Mouse (Mus musculus): ENCODE data around the gene Mocs1. TPM values are rescaled to one million over a fixed set of nuclear protein-coding genes. Genes with fewer than 3 reads are reported as not detected.
A peak's percentile ranks its signal among the peaks of the same experiment; 100 is the strongest.

Gene Mocs1
- polyA plus RNA-seq, 1 experiment, result 9.9 TPM

GRCm38 (mm10) chr17:49456334-49456733 lies 28.2 kb downstream of the Mocs1 start:
- no peak for DNase-seq (ENCODE audit: low read depth)
- TF ChIP-seq POLR2A (IDR thresholded peaks at IDR 0.05; ENCODE audit: borderline replicate concordance, extremely low read depth, insufficient read depth, insufficient read length, poor library complexity, severe bottlenecking) (no peak), CTCF (IDR thresholded peaks at IDR 0.05; ENCODE audit: borderline replicate concordance, extremely low read depth, insufficient read depth, insufficient read length) (no peak)

- TF ChIP-seq CTCF (IDR thresholded peaks at IDR 0.05; ENCODE audit: borderline replicate concordance, extremely low read depth, insufficient read depth, insufficient read length) (no peak), POLR2A (IDR thresholded peaks at IDR 0.05; ENCODE audit: borderline replicate concordance, extremely low read depth, insufficient read depth, insufficient read length, poor library complexity, severe bottlenecking) (no peak)
- no peak for DNase-seq (ENCODE audit: low read depth)
Measured at GRCm38 (mm10) chr17:49457833-49458232, 29.7 kb downstream of the Mocs1 start.

DNA sequence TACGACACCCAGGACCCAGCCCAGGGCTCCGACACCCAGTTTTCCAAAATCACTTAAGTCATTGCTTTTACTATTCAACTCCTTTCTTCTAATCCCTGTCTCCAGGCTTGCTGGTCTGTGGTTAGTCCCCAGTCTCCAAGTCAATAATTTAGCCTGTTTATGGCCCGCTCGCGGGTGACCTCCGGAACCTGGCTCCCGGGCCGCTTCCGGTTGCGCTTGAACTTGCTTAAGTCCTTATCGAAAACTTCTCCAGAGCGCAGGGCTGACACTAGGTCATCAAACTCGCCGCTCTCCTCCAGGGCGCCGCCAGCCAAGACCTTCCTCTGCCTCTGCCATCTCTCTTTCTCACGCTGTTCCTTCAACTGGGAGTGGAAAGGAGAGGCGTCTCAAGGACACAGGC lies 30.2 kb downstream of the Mocs1 start:
- DNase-seq (ENCODE audit: low read depth), result no peak

GRCm38 (mm10) chr17:49464884-49465283 lies 36.7 kb downstream of the Mocs1 start:
- no peak for DNase-seq (ENCODE audit: low read depth)
- TF ChIP-seq POLR2A (IDR thresholded peaks at IDR 0.05; ENCODE audit: borderline replicate concordance, extremely low read depth, insufficient read depth, insufficient read length, poor library complexity, severe bottlenecking) (no peak), CTCF (IDR thresholded peaks at IDR 0.05; ENCODE audit: borderline replicate concordance, extremely low read depth, insufficient read depth, insufficient read length) (no peak)

More for the DNA sequence above, 30.2 kb downstream of the Mocs1 start:
- TF ChIP-seq CTCF (IDR thresholded peaks at IDR 0.05; ENCODE audit: borderline replicate concordance, extremely low read depth, insufficient read depth, insufficient read length) (no peak), POLR2A (IDR thresholded peaks at IDR 0.05; ENCODE audit: borderline replicate concordance, extremely low read depth, insufficient read depth, insufficient read length, poor library complexity, severe bottlenecking) (no peak)

DNA sequence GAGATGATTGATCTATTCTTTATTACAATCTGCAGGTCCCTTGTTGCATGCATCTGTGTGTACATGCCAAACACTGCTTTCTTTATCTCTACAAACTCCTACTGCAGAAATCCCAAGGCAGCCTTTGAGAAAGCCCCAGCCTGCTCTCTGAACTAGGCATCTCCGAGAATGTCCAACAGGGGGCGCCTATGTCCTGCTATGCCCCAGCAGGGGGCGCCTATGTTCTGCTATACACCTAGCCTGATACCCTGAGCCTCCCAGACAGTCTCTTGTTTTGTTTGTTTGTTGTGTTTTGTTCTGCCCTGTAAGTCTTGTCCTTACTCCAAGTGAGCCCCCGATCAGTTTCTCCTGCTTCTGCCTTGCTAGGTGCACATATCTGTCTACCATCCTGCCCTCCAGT lies 40.1 kb downstream of the Mocs1 start:
- TF ChIP-seq CTCF (IDR thresholded peaks at IDR 0.05; ENCODE audit: borderline replicate concordance, extremely low read depth, insufficient read depth, insufficient read length), result peak; percentile 83
- TF ChIP-seq POLR2A (IDR thresholded peaks at IDR 0.05; ENCODE audit: borderline replicate concordance, extremely low read depth, insufficient read depth, insufficient read length, poor library complexity, severe bottlenecking), result no peak
- peak; percentile 68 for DNase-seq (ENCODE audit: low read depth)

- no peak for TF ChIP-seq POLR2A (IDR thresholded peaks at IDR 0.05; ENCODE audit: borderline replicate concordance, extremely low read depth, insufficient read depth, insufficient read length, poor library complexity, severe bottlenecking)
- TF ChIP-seq CTCF (IDR thresholded peaks at IDR 0.05; ENCODE audit: borderline replicate concordance, extremely low read depth, insufficient read depth, insufficient read length), result no peak
- DNase-seq (ENCODE audit: low read depth), result peak; percentile 65
Measured at GRCm38 (mm10) chr17:49472626-49473025, 44.5 kb downstream of the Mocs1 start.

DNA sequence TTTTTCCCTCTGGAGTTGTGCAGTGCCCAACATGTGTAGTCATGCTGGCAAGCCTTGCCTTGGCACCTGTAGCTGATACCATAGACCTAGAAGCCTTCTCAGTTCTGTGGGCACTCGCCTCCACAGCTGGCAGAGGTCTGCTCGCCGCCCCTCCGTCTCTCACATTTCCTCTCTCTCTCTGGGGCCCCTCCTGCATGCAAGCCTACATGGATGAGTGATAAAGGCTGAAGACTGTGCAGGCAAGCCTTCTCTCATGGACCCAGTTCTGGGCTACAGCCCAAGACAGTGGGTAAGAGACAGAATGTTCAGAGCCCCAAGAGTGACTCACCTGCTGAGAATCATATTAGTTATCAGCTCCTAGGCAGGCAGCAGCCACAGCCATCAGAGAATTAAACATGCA lies 45.9 kb downstream of the Mocs1 start:
- no peak for TF ChIP-seq CTCF (IDR thresholded peaks at IDR 0.05; ENCODE audit: borderline replicate concordance, extremely low read depth, insufficient read depth, insufficient read length)
- DNase-seq (ENCODE audit: low read depth), result no peak

GRCm38 (mm10) chr17:49475174-49475573 lies 47.0 kb downstream of the Mocs1 start:
- DNase-seq (ENCODE audit: low read depth), result no peak
- TF ChIP-seq POLR2A (IDR thresholded peaks at IDR 0.05; ENCODE audit: borderline replicate concordance, extremely low read depth, insufficient read depth, insufficient read length, poor library complexity, severe bottlenecking) (no peak), CTCF (IDR thresholded peaks at IDR 0.05; ENCODE audit: borderline replicate concordance, extremely low read depth, insufficient read depth, insufficient read length) (no peak)

- no peak for DNase-seq (ENCODE audit: low read depth)
- TF ChIP-seq POLR2A (IDR thresholded peaks at IDR 0.05; ENCODE audit: borderline replicate concordance, extremely low read depth, insufficient read depth, insufficient read length, poor library complexity, severe bottlenecking) (no peak), CTCF (IDR thresholded peaks at IDR 0.05; ENCODE audit: borderline replicate concordance, extremely low read depth, insufficient read depth, insufficient read length) (no peak)
Measured at GRCm38 (mm10) chr17:49477370-49477769, 49.2 kb downstream of the Mocs1 start.

- TF ChIP-seq CTCF (IDR thresholded peaks at IDR 0.05; ENCODE audit: borderline replicate concordance, extremely low read depth, insufficient read depth, insufficient read length), result no peak
- no peak for DNase-seq (ENCODE audit: low read depth)
Measured at GRCm38 (mm10) chr17:49481876-49482275, 53.7 kb downstream of the Mocs1 start.

DNA sequence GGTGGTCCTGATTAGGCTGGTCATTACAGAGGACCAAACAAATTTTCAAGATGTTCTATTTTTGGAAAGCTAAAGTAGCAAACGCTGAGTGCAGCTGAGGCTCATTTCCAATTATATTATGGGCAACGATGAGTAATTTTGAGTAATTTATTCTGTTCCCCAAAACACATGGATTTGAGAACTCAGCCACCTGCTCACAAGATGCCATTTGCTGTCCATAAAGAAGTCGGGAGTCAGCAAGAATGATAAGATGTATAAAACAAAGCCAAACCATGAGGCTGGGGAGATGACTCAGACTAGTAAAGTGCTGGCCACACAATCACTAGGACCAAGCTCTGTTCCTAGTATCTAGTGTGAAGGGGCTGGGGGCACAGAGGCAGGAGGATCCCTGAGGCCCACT lies 56.3 kb downstream of the Mocs1 start:
- no peak for TF ChIP-seq POLR2A (IDR thresholded peaks at IDR 0.05; ENCODE audit: borderline replicate concordance, extremely low read depth, insufficient read depth, insufficient read length, poor library complexity, severe bottlenecking)
- no peak for TF ChIP-seq CTCF (IDR thresholded peaks at IDR 0.05; ENCODE audit: borderline replicate concordance, extremely low read depth, insufficient read depth, insufficient read length)
- DNase-seq (ENCODE audit: low read depth), result no peak

DNA sequence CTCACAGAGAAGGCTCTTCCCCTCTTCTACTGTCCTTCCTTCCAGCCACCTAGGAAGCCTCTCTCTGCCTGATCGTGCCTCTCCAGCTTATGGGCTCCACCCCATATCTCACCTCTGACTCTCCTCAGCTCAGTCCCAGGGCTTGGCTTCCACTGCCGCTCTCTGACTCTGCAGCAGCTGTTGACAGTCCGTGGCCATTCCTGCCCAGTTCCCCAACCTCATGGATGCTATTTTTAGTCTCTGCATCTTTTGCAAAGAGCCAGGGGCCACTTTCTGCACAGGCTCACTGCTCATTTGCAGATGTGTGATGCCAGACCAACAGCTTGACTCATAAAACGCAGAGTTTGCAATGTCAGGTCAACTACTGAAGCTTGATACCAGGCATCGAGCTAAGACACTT lies 60.9 kb downstream of the Mocs1 start:
- no peak for DNase-seq (ENCODE audit: low read depth)
- TF ChIP-seq POLR2A (IDR thresholded peaks at IDR 0.05; ENCODE audit: borderline replicate concordance, extremely low read depth, insufficient read depth, insufficient read length, poor library complexity, severe bottlenecking), result no peak
- no peak for TF ChIP-seq CTCF (IDR thresholded peaks at IDR 0.05; ENCODE audit: borderline replicate concordance, extremely low read depth, insufficient read depth, insufficient read length)

DNA sequence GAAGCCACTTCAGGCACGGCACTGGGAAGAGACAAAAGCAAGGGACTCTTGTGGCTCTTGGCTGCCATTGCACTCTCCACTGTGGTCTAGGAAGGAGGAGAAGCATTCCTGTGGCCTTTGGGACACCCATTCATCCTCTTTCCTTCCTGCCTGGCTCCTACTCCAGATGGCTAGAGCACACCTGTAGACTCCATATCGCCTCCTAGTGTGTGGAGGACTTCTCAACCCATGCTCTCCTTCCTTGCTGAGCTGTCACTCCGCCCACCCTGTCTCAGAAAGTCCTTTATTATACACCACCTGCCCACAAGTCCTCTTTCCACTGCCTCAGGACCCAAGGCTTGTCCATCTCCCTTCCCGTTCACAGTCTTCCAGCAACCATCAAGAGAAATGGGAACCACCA lies 65.1 kb downstream of the Mocs1 start:
- TF ChIP-seq POLR2A (IDR thresholded peaks at IDR 0.05; ENCODE audit: borderline replicate concordance, extremely low read depth, insufficient read depth, insufficient read length, poor library complexity, severe bottlenecking) (no peak), CTCF (IDR thresholded peaks at IDR 0.05; ENCODE audit: borderline replicate concordance, extremely low read depth, insufficient read depth, insufficient read length) (no peak)
- no peak for DNase-seq (ENCODE audit: low read depth)
